Mouse (Mus musculus) liver, embryonic 13.5 days (tissue): ENCODE results near the gene Brd9. TPM values are rescaled to one million over a fixed set of nuclear protein-coding genes. Genes with fewer than 3 reads are reported as not detected.
A peak's percentile ranks its signal among the peaks of the same experiment; 100 is the strongest.

ENCODE experiments used
- ATAC-seq: fragments of 200-750 bp; cut with Nextera tagmentation; 2 replicates; pipeline ENCODE4 v1.8.0; 2017; ENCODE audit warnings: low read depth, mild to moderate bottlenecking, moderate number of reproducible peaks, moderate library complexity
- DNase-seq: peaks from one replicate; pipeline ENCODE4 v3.0.0; 2022
- H3K27ac ChIP-seq: fragments of 300-500 bp; sonication (generic); 2 replicates; pipeline ENCODE4 v1.5.1; 2015; ENCODE audit warnings: moderate library complexity, mild to moderate bottlenecking, inconsistent platforms
- H3K27me3 ChIP-seq: fragments of 300-500 bp; sonication (generic); 2 replicates; pipeline ENCODE4 v1.6.1; 2015; ENCODE audit warnings: mild to moderate bottlenecking, inconsistent platforms
- H3K36me3 ChIP-seq: fragments of 300-500 bp; sonication (generic); 2 replicates; pipeline ENCODE4 v1.6.1; 2015; ENCODE audit warnings: mild to moderate bottlenecking, inconsistent platforms
- H3K4me1 ChIP-seq: fragments of 300-500 bp; sonication (generic); replicated peaks from 2 replicates; pipeline ENCODE4 v1.6.1; 2015; ENCODE audit warnings: inconsistent platforms
- H3K4me2 ChIP-seq: fragments of 300-500 bp; sonication (generic); 2 replicates; pipeline ENCODE4 v1.6.1; 2015; ENCODE audit warnings: inconsistent platforms, mild to moderate bottlenecking, moderate library complexity
- H3K4me3 ChIP-seq: fragments of 300-500 bp; sonication (generic); replicated peaks from 2 replicates; pipeline ENCODE4 v1.5.1; 2015; ENCODE audit warnings: mild to moderate bottlenecking, inconsistent platforms
- H3K9ac ChIP-seq: fragments of 300-500 bp; sonication (generic); 2 replicates; pipeline ENCODE4 v1.6.1; 2015; ENCODE audit warnings: mild to moderate bottlenecking, inconsistent platforms
- H3K9me3 ChIP-seq: fragments of 300-500 bp; sonication (generic); replicated peaks from 2 replicates; pipeline ENCODE4 v1.6.1; 2016; ENCODE audit warnings: inconsistent platforms
- WGBS: fragments of 180-500 bp; shearing (Covaris S2); methylation state at CpG from one replicate; pipeline ENCODE4 v1.1.7; 2015; ENCODE audit not compliant: insufficient replicate concordance; 5-methylcytosine and 5-hydroxymethylcytosine counted together
- polyA plus RNA-seq: library from polyadenylated mRNA; unstranded; fragments of >200 nt; fragmentation: Nextera tagmentation; extraction: Ambion mirVana; gene quantifications from 2 replicates; pipeline ENCODE4 v1.2.1, GENCODE M21; 2015

Brd9 gene
- polyA plus RNA-seq: 18.1 and 18.2 TPM in 2 replicates

GRCm38 (mm10) chr13:73937321-73938176 is at the start of gene Brd9, which contains the start of gene Trip13:
Gene Brd9 (plus strand): TSS chr13:73937811.
Gene Trip13 (minus strand): TSS chr13:73937784.
- peaks cover 57% of the 10 kb centered on the region for H3K36me3 ChIP-seq
- DNase-seq: peak; percentile 91
- H3K9me3 ChIP-seq: no peaks in the 10 kb centered on the region
- peak; percentile 94 for ATAC-seq
- peaks cover 21% of the 10 kb centered on the region for H3K4me1 ChIP-seq
- H3K4me3 ChIP-seq: peak within 1 kb of the TSS; percentile 79
- no peaks in the 10 kb centered on the region for H3K27me3 ChIP-seq
- WGBS: under 1% methylated on average over 82 of the region's 82 CpGs
- H3K9ac ChIP-seq: peak within 1 kb of the TSS; percentile 89
- H3K27ac ChIP-seq: peak within 1 kb of the TSS; percentile 94
- H3K4me2 ChIP-seq: peak within 1 kb of the TSS; percentile 87

DNA sequence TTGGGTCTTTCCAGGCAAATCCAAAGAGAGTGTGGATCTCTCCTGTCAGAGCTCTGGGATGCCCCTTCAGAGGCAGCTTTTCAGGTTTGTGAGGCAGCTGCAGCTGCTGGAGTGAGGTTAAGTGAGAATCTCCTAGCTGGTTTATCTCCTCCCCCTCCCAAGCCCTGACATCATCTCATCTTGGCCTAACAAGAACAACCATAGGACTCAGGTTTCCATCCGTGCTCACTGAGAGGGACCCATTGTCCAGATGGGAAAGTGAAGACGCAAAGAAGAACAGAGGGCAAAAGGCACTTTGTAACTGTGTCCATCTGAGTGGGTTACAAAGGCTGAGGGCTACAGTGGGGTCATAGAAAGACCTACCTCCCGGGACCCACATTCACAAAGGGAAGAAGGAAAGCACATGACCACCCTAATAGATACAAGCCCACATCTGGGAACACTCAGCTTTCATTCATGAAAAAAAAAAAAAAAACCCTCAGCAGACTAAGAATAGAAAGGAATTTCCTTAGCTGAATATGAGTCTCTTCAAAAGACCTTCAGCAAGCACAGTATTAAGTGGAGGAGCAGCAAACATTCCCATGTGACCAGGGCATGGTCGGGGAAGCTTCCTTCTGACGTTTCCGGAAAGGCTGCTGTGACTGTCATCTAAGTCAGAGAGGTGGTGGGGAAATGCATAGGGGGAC is 45.0 kb upstream of the Brd9 start:
- Histone ChIP-seq H3K4me2 (no peak overlapping the region), H3K9me3 (no peaks in the 10 kb centered on the region), H3K4me1 (no peaks in the 10 kb centered on the region), H3K4me3 (no peak overlapping the region), H3K9ac (no peak overlapping the region), H3K36me3 (no peaks in the 10 kb centered on the region), H3K27me3 (no peaks in the 10 kb centered on the region), H3K27ac (no peak overlapping the region)
- no peak for ATAC-seq
- 47% methylated on average over 6 of the region's 6 CpGs for WGBS
- no peak for DNase-seq

DNA sequence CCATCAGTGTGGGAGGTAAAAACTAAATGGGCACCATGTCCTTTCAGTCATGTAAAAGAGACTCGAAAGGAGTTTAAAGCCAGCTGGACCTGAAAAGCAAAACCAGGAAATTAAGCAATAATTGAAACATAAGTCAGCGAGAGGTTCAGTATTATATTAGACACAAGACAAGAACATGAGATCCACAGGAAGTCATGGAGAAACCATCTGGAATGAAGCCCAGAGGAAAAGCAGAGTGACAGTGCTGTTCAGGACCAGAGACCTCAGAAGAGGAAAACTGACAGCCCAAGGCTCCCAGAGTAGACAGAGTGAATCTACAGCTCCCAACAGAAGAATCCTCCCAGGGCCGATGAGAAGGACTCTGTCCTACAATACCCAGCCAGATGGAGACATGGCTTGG is 40.0 kb upstream of the Brd9 start:
- ATAC-seq (no peak), DNase-seq (no peak)
- H3K4me2 ChIP-seq: no peak overlapping the region
- H3K9me3 ChIP-seq: no peaks in the 10 kb centered on the region
- H3K36me3 ChIP-seq: no peaks in the 10 kb centered on the region
- H3K27me3 ChIP-seq: no peaks in the 10 kb centered on the region
- H3K4me3 ChIP-seq: no peak overlapping the region
- no peaks in the 10 kb centered on the region for H3K4me1 ChIP-seq
- no peak overlapping the region for H3K9ac ChIP-seq
- WGBS: 57% methylated on average over 3 of the region's 3 CpGs
- H3K27ac ChIP-seq: no peak overlapping the region

DNA sequence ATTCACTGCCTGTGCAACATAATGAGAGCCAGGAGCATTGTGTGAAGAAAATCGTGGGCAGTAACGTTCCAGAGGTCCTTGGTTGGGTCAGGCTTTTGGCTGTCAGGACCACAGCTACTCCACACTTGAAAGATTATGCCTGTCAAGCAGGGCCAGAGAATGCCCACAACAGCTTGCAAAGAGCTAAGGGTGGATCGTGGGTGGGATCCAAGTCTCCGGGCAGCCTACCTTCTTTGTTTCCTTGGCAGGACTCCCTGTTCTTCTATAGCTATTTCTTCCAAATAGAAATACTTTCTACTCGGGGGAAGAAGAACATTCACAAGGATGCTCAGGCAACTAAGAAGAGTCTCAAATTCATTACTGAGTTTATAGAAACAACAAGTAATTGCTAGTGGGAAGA is 30.5 kb upstream of the Brd9 start:
- Histone ChIP-seq H3K27me3 (no peaks in the 10 kb centered on the region), H3K36me3 (peaks cover 16% of the 10 kb centered on the region), H3K9ac (no peak overlapping the region)

GRCm38 (mm10) chr13:73907683-73908412 is 29.8 kb upstream of the Brd9 start:
- DNase-seq (no peak), ATAC-seq (no peak)
- Histone ChIP-seq H3K9me3 (no peaks in the 10 kb centered on the region), H3K4me3 (no peak overlapping the region), H3K9ac (no peak overlapping the region), H3K36me3 (peaks cover 21% of the 10 kb centered on the region), H3K27me3 (no peaks in the 10 kb centered on the region), H3K4me1 (no peaks in the 10 kb centered on the region), H3K27ac (no peak overlapping the region), H3K4me2 (no peak overlapping the region)
- 36% methylated on average over 2 of the region's 2 CpGs for WGBS

More for the DNA sequence above, 30.5 kb upstream of the Brd9 start:
- Histone ChIP-seq H3K4me1 (no peaks in the 10 kb centered on the region), H3K4me2 (no peak overlapping the region), H3K9me3 (no peaks in the 10 kb centered on the region), H3K4me3 (no peak overlapping the region), H3K27ac (no peak overlapping the region)
- DNase-seq (no peak), ATAC-seq (no peak)
- 80% methylated on average over 5 of the region's 5 CpGs for WGBS

GRCm38 (mm10) chr13:73913066-73913465 is 24.5 kb upstream of the Brd9 start:
- Histone ChIP-seq H3K4me2 (no peak overlapping the region), H3K9ac (no peak overlapping the region), H3K27me3 (no peaks in the 10 kb centered on the region), H3K4me3 (no peak overlapping the region), H3K4me1 (no peaks in the 10 kb centered on the region), H3K27ac (no peak overlapping the region), H3K9me3 (no peaks in the 10 kb centered on the region), H3K36me3 (peaks cover 63% of the 10 kb centered on the region)
- ATAC-seq (no peak), DNase-seq (no peak)
- 90% methylated on average over 4 of the region's 4 CpGs for WGBS

DNA sequence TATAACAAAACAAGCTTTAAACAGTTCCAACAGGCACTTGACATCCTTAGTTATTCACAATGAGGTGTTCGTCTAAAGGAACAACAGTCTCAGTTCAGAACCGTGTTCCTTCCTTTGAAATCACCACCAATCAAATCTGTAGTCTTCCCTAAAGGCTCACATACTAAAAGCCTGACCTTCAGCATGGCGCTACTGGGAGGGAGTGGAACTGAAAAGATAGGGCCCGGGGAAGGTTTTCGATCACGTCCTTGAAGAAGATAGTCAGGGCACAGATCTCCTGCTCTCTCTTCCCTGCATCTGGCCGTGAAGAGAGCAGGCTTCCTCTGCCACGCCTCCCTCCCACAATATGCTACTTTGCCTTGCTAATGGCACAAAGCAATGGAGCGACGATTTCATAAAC is 5.4 kb upstream of the Brd9 start:
- Histone ChIP-seq H3K9me3 (no peaks in the 10 kb centered on the region), H3K9ac (no peak overlapping the region), H3K36me3 (peaks cover 83% of the 10 kb centered on the region), H3K27me3 (no peaks in the 10 kb centered on the region), H3K4me1 (peaks cover 8% of the 10 kb centered on the region), H3K4me2 (no peak overlapping the region), H3K4me3 (no peak overlapping the region), H3K27ac (no peak overlapping the region)
- 76% methylated on average over 10 of the region's 10 CpGs for WGBS
- no peak for DNase-seq
- ATAC-seq: no peak

DNA sequence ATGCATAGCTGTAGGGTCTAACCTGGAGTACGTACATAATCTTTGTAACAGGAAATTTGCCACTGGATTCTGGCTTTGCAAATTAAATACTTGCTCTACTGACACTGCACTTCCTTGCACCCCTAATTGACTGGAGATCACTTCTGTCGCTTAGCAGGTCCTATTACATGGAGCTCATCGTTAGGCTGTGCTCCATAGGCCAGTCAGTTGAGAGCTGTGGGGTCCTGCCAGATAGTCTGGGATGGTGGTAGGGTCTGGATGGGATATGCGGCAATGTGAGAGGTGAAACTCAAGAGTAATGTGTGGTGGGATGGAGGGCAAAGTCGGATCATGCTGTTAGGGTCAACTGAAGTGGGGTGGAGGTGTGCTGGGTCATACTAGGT is 682 bp upstream of the Brd9 start:
- peak overlapping the region; percentile 89 for H3K9ac ChIP-seq
- no peak for DNase-seq
- H3K4me3 ChIP-seq: peak overlapping the region; percentile 79
- peaks cover 57% of the 10 kb centered on the region for H3K36me3 ChIP-seq
- peak overlapping the region; percentile 94 for H3K27ac ChIP-seq
- H3K4me1 ChIP-seq: peaks cover 21% of the 10 kb centered on the region
- whole genome bisulfite sequencing: 5% methylated on average over 5 of the region's 5 CpGs
- peak; percentile 18 for ATAC-seq
- H3K27me3 ChIP-seq: no peaks in the 10 kb centered on the region
- H3K9me3 ChIP-seq: no peaks in the 10 kb centered on the region
- peak overlapping the region; percentile 87 for H3K4me2 ChIP-seq

DNA sequence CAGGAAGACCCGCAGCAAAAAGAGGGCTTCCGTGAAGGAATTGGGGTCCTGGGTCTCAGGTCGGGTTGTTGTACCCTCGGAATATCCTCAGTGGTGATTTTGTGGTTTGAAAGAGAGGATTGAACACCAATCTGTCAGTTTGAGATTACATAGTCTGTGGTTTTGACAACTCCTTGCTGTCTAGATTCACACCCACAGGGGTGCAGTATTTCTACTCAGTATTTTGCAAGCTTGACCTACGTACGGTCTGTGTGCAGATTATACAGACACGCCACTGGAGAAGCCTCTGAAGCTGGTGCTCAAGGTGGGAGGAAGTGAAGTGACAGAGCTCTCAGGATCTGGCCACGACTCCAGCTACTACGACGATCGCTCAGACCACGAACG is 558 bp downstream of the Brd9 start:
- H3K4me3 ChIP-seq: peak overlapping the region; percentile 79
- 4% methylated on average over 13 of the region's 13 CpGs for WGBS
- peak overlapping the region; percentile 94 for H3K27ac ChIP-seq
- H3K4me2 ChIP-seq: peak overlapping the region; percentile 87
- peak; percentile 5; the same call in 1 of the 2 replicates for ATAC-seq
- peaks cover 57% of the 10 kb centered on the region for H3K36me3 ChIP-seq
- H3K9ac ChIP-seq: peak overlapping the region; percentile 89
- peaks cover 21% of the 10 kb centered on the region for H3K4me1 ChIP-seq
- DNase-seq: no peak
- no peaks in the 10 kb centered on the region for H3K9me3 ChIP-seq
- H3K27me3 ChIP-seq: no peaks in the 10 kb centered on the region

DNA sequence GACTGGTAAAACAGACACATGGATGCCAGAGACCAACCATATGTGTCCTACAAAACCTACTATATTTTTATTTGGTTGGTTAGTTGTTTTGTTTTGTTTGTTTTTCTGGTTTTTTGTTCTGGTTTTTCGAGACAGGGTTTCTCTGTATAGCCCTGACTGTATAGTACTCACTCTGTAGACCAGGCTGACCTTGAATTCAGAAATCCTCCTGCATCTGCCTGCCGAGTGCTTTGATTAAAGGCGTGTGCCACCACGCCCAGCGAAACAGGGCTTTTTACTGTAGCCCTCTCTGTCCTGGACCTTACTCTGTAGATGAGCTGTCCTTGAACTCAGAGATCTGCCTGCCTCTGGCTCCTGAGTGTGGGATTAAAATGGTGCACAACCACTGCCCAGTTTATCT is 1.5 kb downstream of the Brd9 start:
- H3K27ac ChIP-seq: no peak overlapping the region
- H3K4me1 ChIP-seq: peaks cover 21% of the 10 kb centered on the region
- no peak overlapping the region for H3K4me3 ChIP-seq
- DNase-seq (no peak), ATAC-seq (no peak)
- no peak overlapping the region for H3K9ac ChIP-seq
- peaks cover 58% of the 10 kb centered on the region for H3K36me3 ChIP-seq
- WGBS: 77% methylated on average over 5 of the region's 5 CpGs
- no peaks in the 10 kb centered on the region for H3K27me3 ChIP-seq
- no peak overlapping the region; the same call in 1 of the 2 replicates for H3K4me2 ChIP-seq
- H3K9me3 ChIP-seq: no peaks in the 10 kb centered on the region

DNA sequence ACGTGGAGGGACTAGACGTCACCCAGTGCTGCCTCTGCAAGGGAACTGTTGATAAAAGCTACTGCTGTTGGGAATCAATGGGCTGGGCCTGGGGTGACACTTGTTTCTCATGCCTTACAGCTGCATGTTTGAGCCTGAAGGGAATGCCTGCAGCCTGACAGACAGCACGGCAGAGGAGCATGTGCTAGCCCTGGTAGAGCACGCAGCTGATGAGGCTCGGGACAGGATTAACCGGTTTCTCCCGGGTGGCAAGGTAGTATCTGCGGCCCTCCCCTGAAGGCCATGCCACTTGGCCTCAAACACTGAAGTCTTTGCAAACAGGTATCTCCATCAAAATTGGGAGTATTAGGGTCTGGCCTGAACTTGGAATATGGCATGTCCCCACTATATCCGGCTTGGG is 7.0 kb downstream of the Brd9 start:
- Histone ChIP-seq H3K9me3 (no peaks in the 10 kb centered on the region), H3K9ac (no peak overlapping the region), H3K36me3 (peaks cover 83% of the 10 kb centered on the region), H3K4me3 (no peak overlapping the region), H3K27ac (no peak overlapping the region), H3K4me2 (no peak overlapping the region), H3K4me1 (no peaks in the 10 kb centered on the region), H3K27me3 (no peaks in the 10 kb centered on the region)
- 82% methylated on average over 9 of the region's 9 CpGs for WGBS
- no peak for DNase-seq
- ATAC-seq: no peak
